Mouse (Mus musculus): Measurements from ENCODE around the gene Col2a1. TPM values are rescaled to one million over a fixed set of nuclear protein-coding genes. Genes with fewer than 3 reads are reported as not detected.

Gene Col2a1
- 1.1 TPM in 1 of 3 replicates, not detected in the others for total RNA-seq (2017)

- no peak for ATAC-seq (replicated peaks; ENCODE audit: insufficient number of reproducible peaks, low FRiP score, low TSS enrichment, poor library complexity, severe bottlenecking)
Observed at GRCm38 (mm10) chr15:98003822-98004739, at the start of gene Col2a1. Gene Col2a1, minus strand, starts transcription at chr15:98004695.

GRCm38 (mm10) chr15:98051685-98052084, 47.2 kb upstream of the Col2a1 start:
- ATAC-seq (replicated peaks; ENCODE audit: insufficient number of reproducible peaks, low FRiP score, low TSS enrichment, poor library complexity, severe bottlenecking): no peak

GRCm38 (mm10) chr15:98048918-98049700, 44.6 kb upstream of the Col2a1 start:
- ATAC-seq (replicated peaks; ENCODE audit: insufficient number of reproducible peaks, low FRiP score, low TSS enrichment, poor library complexity, severe bottlenecking): no peak

- ATAC-seq (replicated peaks; ENCODE audit: insufficient number of reproducible peaks, low FRiP score, low TSS enrichment, poor library complexity, severe bottlenecking): no peak
Observed at GRCm38 (mm10) chr15:98044387-98044786, 39.9 kb upstream of the Col2a1 start.

GRCm38 (mm10) chr15:98043967-98044366, 39.5 kb upstream of the Col2a1 start:
- ATAC-seq (replicated peaks; ENCODE audit: insufficient number of reproducible peaks, low FRiP score, low TSS enrichment, poor library complexity, severe bottlenecking): no peak

- no peak for ATAC-seq (replicated peaks; ENCODE audit: insufficient number of reproducible peaks, low FRiP score, low TSS enrichment, poor library complexity, severe bottlenecking)
Observed at GRCm38 (mm10) chr15:98042508-98042907, 38.0 kb upstream of the Col2a1 start.

GRCm38 (mm10) chr15:98039682-98040081, 35.2 kb upstream of the Col2a1 start:
- no peak for ATAC-seq (replicated peaks; ENCODE audit: insufficient number of reproducible peaks, low FRiP score, low TSS enrichment, poor library complexity, severe bottlenecking)

- ATAC-seq (replicated peaks; ENCODE audit: insufficient number of reproducible peaks, low FRiP score, low TSS enrichment, poor library complexity, severe bottlenecking): no peak
Observed at GRCm38 (mm10) chr15:98036578-98036977, 32.1 kb upstream of the Col2a1 start.

GRCm38 (mm10) chr15:98035076-98035755, 30.7 kb upstream of the Col2a1 start:
- ATAC-seq (replicated peaks; ENCODE audit: insufficient number of reproducible peaks, low FRiP score, low TSS enrichment, poor library complexity, severe bottlenecking): no peak

- ATAC-seq (replicated peaks; ENCODE audit: insufficient number of reproducible peaks, low FRiP score, low TSS enrichment, poor library complexity, severe bottlenecking): no peak
Observed at GRCm38 (mm10) chr15:98033233-98033748, 28.8 kb upstream of the Col2a1 start.

- ATAC-seq (replicated peaks; ENCODE audit: insufficient number of reproducible peaks, low FRiP score, low TSS enrichment, poor library complexity, severe bottlenecking): no peak
Observed at GRCm38 (mm10) chr15:98029798-98030197, 25.3 kb upstream of the Col2a1 start.

- ATAC-seq (replicated peaks; ENCODE audit: insufficient number of reproducible peaks, low FRiP score, low TSS enrichment, poor library complexity, severe bottlenecking): no peak
Observed at GRCm38 (mm10) chr15:98026967-98027904, 22.7 kb upstream of the Col2a1 start.

GRCm38 (mm10) chr15:98025611-98026010, 21.1 kb upstream of the Col2a1 start:
- ATAC-seq (replicated peaks; ENCODE audit: insufficient number of reproducible peaks, low FRiP score, low TSS enrichment, poor library complexity, severe bottlenecking): no peak

- ATAC-seq (replicated peaks; ENCODE audit: insufficient number of reproducible peaks, low FRiP score, low TSS enrichment, poor library complexity, severe bottlenecking): no peak
Observed at GRCm38 (mm10) chr15:98023137-98023536, 18.6 kb upstream of the Col2a1 start.

- no peak for ATAC-seq (replicated peaks; ENCODE audit: insufficient number of reproducible peaks, low FRiP score, low TSS enrichment, poor library complexity, severe bottlenecking)
Observed at GRCm38 (mm10) chr15:98021886-98022285, 17.4 kb upstream of the Col2a1 start.

- ATAC-seq (replicated peaks; ENCODE audit: insufficient number of reproducible peaks, low FRiP score, low TSS enrichment, poor library complexity, severe bottlenecking): no peak
Observed at GRCm38 (mm10) chr15:98019047-98019446, 14.6 kb upstream of the Col2a1 start.

- no peak for ATAC-seq (replicated peaks; ENCODE audit: insufficient number of reproducible peaks, low FRiP score, low TSS enrichment, poor library complexity, severe bottlenecking)
Observed at GRCm38 (mm10) chr15:98017925-98018324, 13.4 kb upstream of the Col2a1 start.

GRCm38 (mm10) chr15:98012810-98013209, 8.3 kb upstream of the Col2a1 start:
- ATAC-seq (replicated peaks; ENCODE audit: insufficient number of reproducible peaks, low FRiP score, low TSS enrichment, poor library complexity, severe bottlenecking): no peak
